Mouse (Mus musculus) forebrain, embryonic 11.5 days (tissue): ENCODE data around the gene Kcnq5. TPM values are rescaled to one million over a fixed set of nuclear protein-coding genes. Genes with fewer than 3 reads are reported as not detected.

Experiments used
- ATAC-seq: fragments of 200-750 bp; cut with Nextera tagmentation; replicated peaks from 2 replicates; pipeline ENCODE4 v1.8.0; 2017; ENCODE audit warnings: moderate TSS enrichment; ENCODE audit not compliant: low FRiP score
- DNase-seq: peaks from one replicate; pipeline ENCODE4 v3.0.0-alpha.2; 2017; ENCODE audit warnings: low spot score
- H3K27ac ChIP-seq: fragments of 300-500 bp; sonication (generic); 2 replicates; pipeline ENCODE4 v1.5.1; 2014; ENCODE audit warnings: low read depth, low read length
- H3K27me3 ChIP-seq: fragments of 300-500 bp; sonication (generic); 2 replicates; pipeline ENCODE4 v1.6.1; 2014; ENCODE audit warnings: mild to moderate bottlenecking, low read length, mixed read lengths; ENCODE audit not compliant: control insufficient read depth, insufficient read depth
- H3K36me3 ChIP-seq: fragments of 300-500 bp; sonication (generic); 2 replicates; pipeline ENCODE4 v1.6.1; 2014; ENCODE audit warnings: mild to moderate bottlenecking, low read length, moderate library complexity, mixed read lengths; ENCODE audit not compliant: control insufficient read depth, insufficient read depth
- H3K4me1 ChIP-seq: fragments of 300-500 bp; sonication (generic); replicated peaks from 2 replicates; pipeline ENCODE4 v1.6.1; 2014; ENCODE audit warnings: low read length, mixed read lengths; ENCODE audit not compliant: control insufficient read depth, insufficient read depth
- H3K4me2 ChIP-seq: fragments of 300-500 bp; sonication (generic); 2 replicates; pipeline ENCODE4 v1.6.1; 2014; ENCODE audit warnings: low read depth, mild to moderate bottlenecking, low read length, moderate library complexity, mixed read lengths; ENCODE audit not compliant: severe bottlenecking
- H3K4me3 ChIP-seq: fragments of 300-500 bp; sonication (generic); 2 replicates; pipeline ENCODE4 v1.5.1; 2014; ENCODE audit warnings: low read depth, low read length
- H3K9ac ChIP-seq: fragments of 300-500 bp; sonication (generic); 2 replicates; pipeline ENCODE4 v1.6.1; 2014; ENCODE audit warnings: low read length
- H3K9me3 ChIP-seq: fragments of 300-500 bp; sonication (generic); 2 replicates; pipeline ENCODE4 v1.6.1; 2016; ENCODE audit warnings: low read length, mixed read lengths; ENCODE audit not compliant: control insufficient read depth
- WGBS: fragments of 180-500 bp; shearing (Covaris S2); extraction: QIAGEN DNeasy Blood & Tissue Kit; methylation state at CpG from one replicate; pipeline ENCODE4 v1.1.7; 2014; 5-methylcytosine and 5-hydroxymethylcytosine counted together
- polyA plus RNA-seq: library from polyadenylated mRNA; unstranded; fragments of >200 nt; fragmentation: Nextera tagmentation; extraction: Ambion mirVana; gene quantifications from 2 replicates; pipeline ENCODE4 v1.2.1, GENCODE M21; 2014

Kcnq5 gene
- polyA plus RNA-seq, 1 experiment from 2014 or later: 0.79 TPM

DNA sequence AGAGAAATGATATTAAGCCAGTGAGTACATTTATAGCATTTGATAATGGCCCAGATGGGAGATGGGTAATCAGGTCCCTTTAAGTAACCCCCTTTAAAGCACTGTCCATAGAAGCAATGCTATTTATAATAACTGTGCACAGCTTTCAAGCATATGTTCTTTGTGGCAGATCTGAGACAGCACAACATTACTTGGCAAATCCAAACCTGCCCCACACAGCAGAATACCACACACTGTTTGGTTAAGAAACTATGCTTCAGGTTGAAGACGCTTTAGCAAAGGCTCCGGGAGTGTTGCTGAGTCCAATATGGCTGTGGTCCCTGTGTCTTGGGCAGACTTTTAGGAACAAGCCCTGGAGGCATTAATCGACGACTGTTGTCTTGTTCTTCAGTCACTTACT lies 495.3 kb downstream of the Kcnq5 start:
- H3K9ac ChIP-seq: no peak overlapping the region
- WGBS: 92% methylated on average over 4 of the region's 4 CpGs
- H3K27ac ChIP-seq: no peak overlapping the region
- H3K27me3 ChIP-seq: no peaks in the 10 kb centered on the region
- no peaks in the 10 kb centered on the region for H3K4me1 ChIP-seq
- H3K9me3 ChIP-seq: no peaks in the 10 kb centered on the region
- H3K36me3 ChIP-seq: no peaks in the 10 kb centered on the region
- no peak overlapping the region for H3K4me3 ChIP-seq
- no peak for ATAC-seq
- no peak for DNase-seq
- H3K4me2 ChIP-seq: no peak overlapping the region

DNA sequence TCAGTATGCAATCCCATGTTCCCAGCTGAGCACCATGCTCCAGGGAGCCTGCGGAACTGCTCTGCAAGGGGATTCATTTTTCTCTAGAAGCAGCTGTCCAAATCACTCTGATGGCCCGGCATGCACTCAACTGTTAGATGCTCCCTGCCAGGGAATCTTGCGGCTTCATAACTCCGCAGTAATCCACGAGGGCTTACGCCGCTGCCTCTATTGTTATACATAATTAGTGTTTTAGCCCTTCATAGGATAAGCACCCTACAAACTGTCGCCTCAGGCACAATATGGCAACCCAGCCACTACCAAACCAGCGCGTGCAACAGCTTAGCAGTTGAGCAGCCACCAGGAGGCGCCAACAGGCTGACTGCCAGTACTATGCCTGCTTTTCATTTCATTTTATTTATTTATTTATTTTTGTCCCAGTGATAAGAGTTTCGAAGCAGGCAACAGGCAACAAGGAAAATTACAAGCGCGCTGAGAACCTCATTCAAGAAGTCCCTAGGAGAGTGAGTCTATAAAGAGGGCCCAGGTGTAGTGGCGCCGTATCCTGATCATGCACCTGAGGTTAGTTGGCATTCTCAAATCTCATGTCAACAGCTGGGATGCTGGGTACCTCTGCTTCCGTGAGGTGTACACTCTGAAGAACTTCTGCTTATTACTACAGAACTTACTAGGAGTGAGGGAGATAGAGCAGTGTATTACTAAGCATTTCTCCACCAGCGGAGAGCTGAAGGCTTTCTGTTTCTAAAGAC lies 500.6 kb downstream of the Kcnq5 start:
- Histone ChIP-seq H3K4me3 (no peak overlapping the region), H3K9ac (no peak overlapping the region), H3K4me2 (no peak overlapping the region), H3K9me3 (no peaks in the 10 kb centered on the region), H3K36me3 (no peaks in the 10 kb centered on the region), H3K27me3 (no peaks in the 10 kb centered on the region), H3K4me1 (no peaks in the 10 kb centered on the region), H3K27ac (no peak overlapping the region)
- DNase-seq (peak; percentile 82), ATAC-seq (peak; percentile 83)
- WGBS: 55% methylated on average over 18 of the region's 18 CpGs

DNA sequence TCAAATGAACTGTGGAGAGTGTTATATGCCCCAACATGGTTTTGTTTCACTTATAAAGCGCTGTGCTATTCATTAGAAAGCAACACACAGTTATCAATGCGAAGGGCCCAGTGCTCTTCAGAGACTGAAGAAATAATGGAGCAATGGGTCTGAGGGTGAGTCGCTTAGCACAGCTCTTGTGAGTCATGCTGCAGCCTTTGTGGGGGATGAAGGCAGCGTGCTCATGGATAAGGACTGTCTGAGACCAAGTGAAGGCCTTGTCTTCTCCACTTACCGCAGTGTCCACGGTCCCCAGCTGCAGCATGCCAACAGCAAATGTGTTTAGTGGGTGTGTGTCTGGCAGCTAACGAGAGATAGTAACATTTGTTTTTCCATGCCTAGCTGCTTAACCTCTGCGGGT lies 503.2 kb downstream of the Kcnq5 start:
- DNase-seq (no peak), ATAC-seq (no peak)
- Histone ChIP-seq H3K27ac (no peak overlapping the region), H3K9me3 (no peaks in the 10 kb centered on the region), H3K27me3 (no peaks in the 10 kb centered on the region), H3K4me2 (no peak overlapping the region), H3K36me3 (no peaks in the 10 kb centered on the region), H3K4me3 (no peak overlapping the region), H3K4me1 (no peaks in the 10 kb centered on the region), H3K9ac (no peak overlapping the region)
- WGBS: 84% methylated on average over 8 of the region's 8 CpGs

DNA sequence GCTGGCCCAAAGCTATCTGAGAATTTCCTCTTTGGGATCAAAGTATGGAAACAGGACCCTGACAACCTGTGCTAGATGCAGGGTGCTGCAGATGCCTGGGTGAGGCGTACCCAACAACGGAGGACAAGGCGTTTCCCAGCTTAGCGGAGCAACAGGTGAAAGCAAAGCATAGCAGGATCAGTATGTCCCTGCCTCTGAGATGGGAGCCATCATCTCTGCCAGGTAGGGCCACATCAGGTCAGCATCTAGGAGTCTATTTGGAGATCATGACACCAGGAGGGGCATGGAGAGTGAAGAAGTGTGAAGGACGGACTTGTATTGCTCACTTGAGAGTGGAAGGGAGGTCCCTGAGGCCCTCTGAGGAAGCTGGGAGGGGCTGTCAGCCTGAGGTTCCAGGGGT lies 505.8 kb downstream of the Kcnq5 start:
- 90% methylated on average over 5 of the region's 5 CpGs for WGBS
- ATAC-seq: no peak
- H3K4me3 ChIP-seq: no peak overlapping the region
- no peaks in the 10 kb centered on the region for H3K27me3 ChIP-seq
- DNase-seq: no peak
- no peak overlapping the region for H3K27ac ChIP-seq
- no peak overlapping the region for H3K4me2 ChIP-seq
- no peak overlapping the region for H3K9ac ChIP-seq
- no peaks in the 10 kb centered on the region for H3K36me3 ChIP-seq
- H3K9me3 ChIP-seq: no peaks in the 10 kb centered on the region
- no peaks in the 10 kb centered on the region for H3K4me1 ChIP-seq

DNA sequence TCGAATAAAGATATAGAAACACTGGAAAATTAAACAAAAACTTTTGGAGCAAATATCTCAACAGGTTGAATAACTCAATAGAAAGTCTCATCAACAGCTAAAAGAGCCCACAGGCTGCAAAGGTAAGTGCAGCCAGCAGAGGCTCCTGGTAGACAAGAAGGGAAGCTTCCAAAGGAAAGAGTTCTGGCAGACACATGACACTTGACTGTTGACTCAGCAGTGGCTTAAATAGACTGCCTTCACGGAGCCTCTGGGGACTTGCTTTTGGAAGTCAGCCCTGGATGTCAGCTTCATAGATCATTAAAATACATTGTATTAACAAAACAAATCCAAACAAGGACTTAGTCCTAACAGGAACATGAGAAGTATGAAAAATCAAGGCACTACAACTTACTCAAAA lies 513.5 kb downstream of the Kcnq5 start:
- WGBS: 77% methylated on average over 2 of the region's 2 CpGs

DNA sequence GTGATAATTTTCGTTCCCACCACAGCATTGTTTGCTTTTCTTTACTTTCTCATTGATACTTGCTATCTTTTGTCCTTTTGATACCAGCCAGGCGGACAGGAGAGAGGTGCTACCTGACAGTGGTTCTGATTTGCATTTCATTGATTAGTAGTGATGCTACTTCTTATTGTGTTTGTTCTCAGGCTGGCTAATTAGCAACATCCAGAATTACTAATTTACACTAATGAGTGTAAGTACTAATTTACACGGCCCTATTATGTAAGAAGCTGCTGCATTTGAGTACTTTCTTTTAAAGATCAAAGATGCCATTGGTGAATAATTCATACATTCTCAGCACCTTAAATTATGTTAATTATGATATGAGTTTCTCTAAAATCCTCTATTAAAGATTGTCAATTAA lies 525.0 kb downstream of the Kcnq5 start:
- no peak overlapping the region for H3K4me2 ChIP-seq
- DNase-seq: no peak
- ATAC-seq: peak; percentile 64
- H3K4me1 ChIP-seq: no peaks in the 10 kb centered on the region
- no peak overlapping the region for H3K27ac ChIP-seq
- H3K9ac ChIP-seq: no peak overlapping the region
- H3K4me3 ChIP-seq: no peak overlapping the region
- H3K27me3 ChIP-seq: no peaks in the 10 kb centered on the region
- H3K9me3 ChIP-seq: no peaks in the 10 kb centered on the region
- 44% methylated on average over 3 of the region's 3 CpGs for WGBS
- H3K36me3 ChIP-seq: no peaks in the 10 kb centered on the region

More for the DNA sequence above, 513.5 kb downstream of the Kcnq5 start:
- no peak for ATAC-seq
- Histone ChIP-seq H3K4me2 (no peak overlapping the region), H3K9ac (no peak overlapping the region), H3K27me3 (no peaks in the 10 kb centered on the region), H3K4me1 (no peaks in the 10 kb centered on the region), H3K36me3 (no peaks in the 10 kb centered on the region), H3K9me3 (no peaks in the 10 kb centered on the region), H3K27ac (no peak overlapping the region), H3K4me3 (no peak overlapping the region)
- DNase-seq: no peak

DNA sequence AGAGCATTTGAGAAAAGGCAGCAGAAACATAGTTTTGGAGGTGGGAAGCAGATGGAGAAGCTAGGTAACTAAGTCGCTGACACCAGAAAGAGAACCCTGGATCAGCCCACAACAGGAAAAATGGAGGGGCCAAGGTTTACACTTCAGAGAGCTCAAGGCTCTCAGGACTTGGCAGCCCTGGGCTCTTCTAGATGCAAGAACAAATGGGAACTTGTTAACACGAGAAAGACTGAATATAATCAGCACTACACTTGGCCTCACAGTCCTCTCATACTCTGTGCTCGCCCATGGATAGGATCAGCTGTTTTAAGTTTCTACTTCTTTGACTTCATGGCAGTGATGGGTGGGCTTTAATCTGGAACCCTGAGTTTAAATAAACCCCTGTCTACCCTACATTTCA lies 526.9 kb downstream of the Kcnq5 start:
- 74% methylated on average over 3 of the region's 3 CpGs for WGBS

DNA sequence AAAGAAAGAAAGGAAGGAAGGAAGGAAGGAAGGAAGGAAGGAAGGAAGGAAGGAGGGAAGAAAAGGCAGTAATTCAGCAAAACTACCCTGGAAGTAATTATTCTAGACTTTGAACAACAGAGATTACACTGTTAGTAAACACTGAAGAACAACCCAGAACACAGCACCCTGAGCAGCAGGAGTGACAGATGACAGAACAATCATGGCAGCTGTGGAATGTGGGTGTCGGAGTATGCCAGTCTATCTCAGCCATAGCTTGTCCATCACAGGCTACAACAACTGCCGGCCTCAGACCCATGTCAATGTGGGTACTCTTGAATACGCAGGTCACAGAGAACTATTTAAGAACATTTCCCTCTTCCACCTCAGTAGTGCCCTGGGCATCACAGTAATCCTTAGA lies 530.1 kb downstream of the Kcnq5 start:
- WGBS: 91% methylated on average over 3 of the region's 3 CpGs
- ATAC-seq (no peak), DNase-seq (no peak)
- Histone ChIP-seq H3K4me3 (no peak overlapping the region), H3K27ac (no peak overlapping the region), H3K4me2 (no peak overlapping the region), H3K36me3 (no peaks in the 10 kb centered on the region), H3K27me3 (no peaks in the 10 kb centered on the region), H3K9ac (no peak overlapping the region), H3K9me3 (no peaks in the 10 kb centered on the region), H3K4me1 (no peaks in the 10 kb centered on the region)

More for the DNA sequence above, 526.9 kb downstream of the Kcnq5 start:
- Histone ChIP-seq H3K27me3 (no peaks in the 10 kb centered on the region), H3K4me2 (no peak overlapping the region), H3K36me3 (no peaks in the 10 kb centered on the region), H3K27ac (no peak overlapping the region), H3K9me3 (no peaks in the 10 kb centered on the region), H3K4me3 (no peak overlapping the region), H3K9ac (no peak overlapping the region), H3K4me1 (no peaks in the 10 kb centered on the region)
- ATAC-seq (no peak), DNase-seq (no peak)

DNA sequence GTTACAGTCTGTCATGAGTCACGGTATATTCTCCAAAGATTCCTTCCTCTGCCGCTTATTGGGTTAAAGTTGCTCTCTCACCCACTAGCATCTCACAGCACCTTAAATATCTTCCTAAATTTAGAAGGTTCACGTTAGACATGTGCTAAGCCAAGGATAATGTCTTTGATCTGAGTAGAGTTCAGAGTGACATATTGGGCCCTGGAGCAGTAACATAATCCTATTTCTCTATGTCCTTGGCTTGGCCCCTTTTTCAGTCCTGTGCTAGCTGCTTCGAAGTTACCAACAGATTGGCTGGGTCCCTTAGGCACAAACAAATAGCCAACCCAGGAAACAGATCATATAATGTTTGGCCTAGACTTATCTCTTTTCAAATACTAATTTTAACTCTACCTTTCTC lies 533.7 kb downstream of the Kcnq5 start:
- no peak for DNase-seq
- Histone ChIP-seq H3K4me3 (no peak overlapping the region), H3K9ac (no peak overlapping the region), H3K27ac (no peak overlapping the region), H3K4me2 (no peak overlapping the region), H3K36me3 (no peaks in the 10 kb centered on the region), H3K4me1 (no peaks in the 10 kb centered on the region), H3K9me3 (no peaks in the 10 kb centered on the region), H3K27me3 (no peaks in the 10 kb centered on the region)
- no peak for ATAC-seq
- 90% methylated on average over 4 of the region's 4 CpGs for WGBS
